Mouse (Mus musculus) brown adipose tissue, adult 24 weeks (tissue): ENCODE measurements around the gene Plppr3. TPM values are rescaled to one million over a fixed set of nuclear protein-coding genes. Genes with fewer than 3 reads are reported as not detected.

Experiments used
- H3K27ac ChIP-seq: fragments of 200-500 bp; replicated peaks from 2 replicates; pipeline ENCODE4 v1.5.1; 2012; ENCODE audit warnings: low read depth, mild to moderate bottlenecking, low read length
- H3K4me1 ChIP-seq: fragments of 200-500 bp; 2 replicates; pipeline ENCODE4 v1.6.1; 2012; ENCODE audit warnings: low read length, mixed read lengths; ENCODE audit not compliant: control insufficient read depth, insufficient read depth, insufficient read length
- H3K4me3 ChIP-seq: fragments of 200-500 bp; 2 replicates; pipeline ENCODE4 v1.5.1; 2012; ENCODE audit warnings: low read depth, mild to moderate bottlenecking, low read length, moderate library complexity; ENCODE audit not compliant: insufficient read depth
- polyA plus RNA-seq: library from polyadenylated mRNA; stranded (reverse); fragments of >200 nt; gene quantifications from 2 replicates; pipeline ENCODE4 v1.2.4, GENCODE M21; 2012; ENCODE audit not compliant: missing spikeins, insufficient read depth, insufficient read length

Gene Plppr3
- polyA plus RNA-seq, result 1.3 TPM in 1 of 2 replicates, not detected in the other

DNA sequence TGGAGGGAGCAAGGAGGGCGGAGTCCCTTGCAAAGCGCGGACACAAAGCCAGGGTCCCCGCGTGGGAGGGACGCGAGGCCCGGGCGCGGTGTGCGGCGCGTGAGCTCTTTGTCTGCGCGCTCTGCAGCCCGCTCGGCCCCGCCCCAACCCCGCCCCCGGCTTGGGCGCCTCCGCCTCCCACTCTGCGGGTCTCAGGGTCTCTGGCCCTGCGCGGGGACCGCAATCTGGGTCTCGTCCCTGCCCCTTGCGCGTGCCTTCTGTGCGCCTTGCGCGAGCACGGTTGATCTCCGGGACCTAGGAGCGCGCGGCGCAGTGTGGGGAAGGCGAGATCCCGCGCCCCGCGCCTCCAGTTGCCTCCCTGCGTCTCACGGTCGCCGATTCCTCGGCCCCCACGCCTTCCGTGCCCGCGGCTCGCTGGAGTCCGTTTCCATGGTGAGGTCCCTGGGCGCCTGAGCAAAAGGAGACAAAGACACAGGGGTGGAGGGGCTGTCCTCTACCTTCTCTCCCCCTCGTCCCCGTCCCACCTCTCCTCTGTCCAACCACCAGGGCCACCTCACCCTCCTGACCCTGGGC is at the start of gene Plppr3, which contains the start of gene Prtn3:
Gene Plppr3, minus strand, starts transcription at position 345 of the 573 bp plus-strand sequence.
Gene Prtn3, plus strand, starts transcription at position 187 of the 573 bp plus-strand sequence.
- H3K4me1 ChIP-seq, result peaks cover 3% of the 10 kb centered on the region; the same call in 1 of the 2 replicates
- H3K27ac ChIP-seq, result no peak within 1 kb of the TSS
- peak within 1 kb of the TSS; percentile 48 for H3K4me3 ChIP-seq

DNA sequence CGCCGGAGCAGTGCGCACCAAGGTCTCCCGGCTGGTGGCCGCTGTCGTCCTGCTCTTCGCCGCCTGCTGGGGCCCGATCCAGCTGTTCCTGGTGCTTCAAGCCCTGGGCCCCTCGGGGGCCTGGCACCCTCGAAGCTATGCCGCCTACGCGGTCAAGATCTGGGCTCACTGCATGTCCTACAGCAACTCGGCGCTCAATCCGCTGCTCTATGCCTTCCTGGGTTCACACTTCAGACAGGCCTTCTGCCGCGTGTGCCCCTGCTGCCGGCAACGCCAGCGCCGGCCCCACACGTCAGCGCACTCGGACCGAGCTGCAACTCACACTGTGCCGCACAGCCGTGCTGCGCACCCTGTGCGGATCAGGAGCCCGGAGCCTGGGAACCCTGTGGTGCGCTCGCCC is 47.1 kb upstream of the Plppr3 start:
- H3K4me1 ChIP-seq, result no peaks in the 10 kb centered on the region; the same call in 1 of the 2 replicates
- H3K27ac ChIP-seq, result no peak overlapping the region
- peak overlapping the region; percentile 41 for H3K4me3 ChIP-seq

DNA sequence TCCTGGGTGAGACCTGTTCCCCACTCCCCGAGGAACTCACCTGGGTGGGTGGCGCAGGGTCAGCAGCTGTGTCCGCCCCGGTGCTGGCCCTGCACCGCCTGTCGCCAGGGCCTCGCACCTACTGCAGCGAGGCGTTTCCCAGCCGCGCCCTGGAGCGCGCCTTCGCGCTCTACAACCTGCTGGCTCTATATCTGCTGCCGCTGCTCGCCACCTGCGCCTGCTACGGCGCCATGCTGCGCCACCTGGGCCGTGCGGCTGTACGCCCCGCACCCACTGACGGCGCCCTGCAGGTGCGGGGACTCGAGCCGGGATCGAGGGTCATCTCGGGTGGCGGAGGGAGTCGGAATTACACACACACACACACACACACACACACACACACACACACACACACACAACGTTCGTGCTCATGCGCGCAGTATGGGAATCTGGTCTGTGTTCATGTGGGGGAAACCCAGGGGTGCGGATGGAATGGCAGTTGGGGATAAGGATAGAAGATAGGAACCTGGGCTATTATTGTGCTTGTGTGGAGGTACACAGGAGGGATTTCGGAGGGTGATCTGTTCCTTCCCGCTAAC is 46.6 kb upstream of the Plppr3 start, which contains the start of gene R3hdm4:
Gene R3hdm4, minus strand, starts transcription at position 251 of the 578 bp plus-strand sequence.
- H3K27ac ChIP-seq, result no peak within 1 kb of the TSS
- H3K4me3 ChIP-seq, result peak within 1 kb of the TSS; percentile 41
- H3K4me1 ChIP-seq, result peaks cover 2% of the 10 kb centered on the region

DNA sequence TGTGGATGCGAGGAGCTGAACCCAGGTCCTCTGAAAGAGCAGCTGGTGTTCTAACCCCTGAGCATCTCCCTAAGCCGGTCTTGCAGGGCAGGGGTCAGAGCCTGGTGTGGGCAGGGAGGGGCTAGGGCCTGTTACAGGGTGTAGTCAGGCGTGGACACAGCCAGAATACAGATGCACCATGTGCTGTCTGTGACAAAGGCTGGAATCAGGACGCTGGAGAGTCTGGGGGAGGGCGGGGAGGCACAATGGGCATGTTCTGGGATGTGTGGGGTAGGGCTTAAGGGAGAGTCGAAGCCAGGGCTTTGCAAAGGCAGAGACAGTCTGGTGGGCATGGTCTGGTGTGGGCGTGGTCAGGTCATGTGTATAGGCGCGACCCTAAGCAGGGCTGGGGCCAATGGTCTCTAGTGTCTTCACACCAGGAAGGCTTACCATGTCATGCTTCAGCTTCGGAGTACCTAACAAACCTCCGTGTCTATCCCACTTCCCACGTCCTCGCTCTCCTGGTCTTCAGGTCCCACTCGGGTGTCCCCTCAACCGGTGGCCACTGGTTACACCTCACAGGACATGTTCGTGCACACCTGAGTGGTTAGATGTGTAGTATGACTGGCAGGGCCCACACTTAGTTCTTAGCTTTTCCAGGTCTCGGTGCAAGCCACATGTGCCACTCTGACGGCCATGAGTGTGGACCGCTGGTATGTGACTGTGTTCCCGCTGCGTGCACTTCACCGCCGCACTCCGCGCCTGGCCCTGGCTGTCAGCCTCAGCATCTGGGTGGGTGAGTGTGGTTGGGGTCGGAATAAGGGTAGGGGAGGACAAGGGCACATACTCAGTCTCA is 45.8 kb upstream of the Plppr3 start:
- no peak overlapping the region for H3K4me3 ChIP-seq
- peaks cover 9% of the 10 kb centered on the region for H3K4me1 ChIP-seq
- H3K27ac ChIP-seq, result no peak overlapping the region

DNA sequence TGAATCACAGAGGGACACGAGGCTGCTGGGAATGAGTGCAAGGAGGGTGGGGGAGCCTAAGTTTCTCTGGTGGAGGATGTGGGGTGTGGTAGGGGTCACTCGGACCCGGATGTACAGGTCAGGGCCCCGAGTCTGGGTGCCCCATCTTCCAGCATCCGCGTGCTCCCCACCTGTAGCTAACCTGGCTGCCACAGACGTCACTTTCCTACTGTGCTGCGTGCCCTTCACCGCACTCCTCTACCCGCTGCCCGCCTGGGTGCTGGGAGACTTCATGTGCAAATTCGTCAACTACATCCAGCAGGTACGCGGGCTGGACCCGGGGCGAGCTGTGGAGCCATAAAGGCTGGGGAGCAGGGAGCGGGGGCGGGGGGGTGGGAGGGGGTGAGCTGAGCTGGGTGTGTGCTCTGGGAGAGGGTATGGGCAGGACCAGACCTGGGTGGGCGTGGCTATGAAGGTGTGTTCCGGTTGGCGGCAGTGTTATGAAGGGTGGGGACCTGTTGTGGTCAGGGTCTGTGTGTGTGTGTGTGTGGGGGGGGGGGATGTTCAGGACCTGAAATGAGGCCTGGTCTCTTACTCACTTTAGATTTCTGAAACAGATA is 44.9 kb upstream of the Plppr3 start:
- Histone ChIP-seq H3K27ac (no peak overlapping the region), H3K4me3 (no peak overlapping the region)

DNA sequence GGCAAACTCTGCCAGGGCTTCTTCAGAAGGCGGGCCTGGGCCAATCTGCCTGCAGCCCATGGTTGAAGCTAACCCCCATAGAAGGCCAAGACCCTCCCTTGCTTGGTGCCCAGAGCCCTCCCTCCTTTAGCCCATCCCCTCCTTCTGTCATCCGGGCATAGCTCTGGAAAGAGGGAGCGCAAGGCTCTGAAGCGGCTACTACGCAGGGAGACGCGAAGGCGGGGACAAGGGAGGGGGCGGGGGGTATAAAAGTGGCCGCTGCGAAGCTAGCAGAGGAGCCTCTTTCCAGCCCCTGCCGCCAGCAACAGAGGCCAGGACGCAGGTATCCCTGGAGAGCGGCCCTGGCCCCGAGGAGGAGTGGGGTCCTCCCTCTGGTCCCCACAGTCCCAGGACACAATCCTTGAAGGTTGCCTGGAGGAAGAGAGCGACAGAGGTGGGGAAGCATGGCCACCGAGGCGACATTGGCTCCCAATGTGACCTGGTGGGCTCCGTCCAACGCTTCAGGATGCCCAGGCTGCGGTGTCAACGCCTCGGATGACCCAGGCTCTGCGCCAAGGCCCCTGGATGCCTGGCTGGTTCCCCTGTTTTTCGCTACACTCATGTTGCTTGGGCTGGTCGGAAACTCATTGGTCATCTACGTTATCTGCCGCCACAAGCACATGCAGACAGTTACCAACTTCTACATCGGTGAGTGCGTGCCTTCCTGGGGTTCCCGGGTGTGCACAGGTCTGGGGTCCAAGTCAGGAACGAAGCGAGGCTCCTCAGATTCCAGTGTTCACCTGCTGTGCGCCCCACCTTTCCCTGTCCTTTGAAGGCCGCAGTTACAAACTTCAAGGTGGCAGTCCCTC is 44.0 kb upstream of the Plppr3 start:
- peak overlapping the region; percentile 2; the same call in 1 of the 2 replicates for H3K4me3 ChIP-seq
- H3K27ac ChIP-seq, result no peak overlapping the region
- H3K4me1 ChIP-seq, result peaks cover 13% of the 10 kb centered on the region

More for the DNA sequence above, 44.9 kb upstream of the Plppr3 start:
- H3K4me1 ChIP-seq, result peaks cover 13% of the 10 kb centered on the region

DNA sequence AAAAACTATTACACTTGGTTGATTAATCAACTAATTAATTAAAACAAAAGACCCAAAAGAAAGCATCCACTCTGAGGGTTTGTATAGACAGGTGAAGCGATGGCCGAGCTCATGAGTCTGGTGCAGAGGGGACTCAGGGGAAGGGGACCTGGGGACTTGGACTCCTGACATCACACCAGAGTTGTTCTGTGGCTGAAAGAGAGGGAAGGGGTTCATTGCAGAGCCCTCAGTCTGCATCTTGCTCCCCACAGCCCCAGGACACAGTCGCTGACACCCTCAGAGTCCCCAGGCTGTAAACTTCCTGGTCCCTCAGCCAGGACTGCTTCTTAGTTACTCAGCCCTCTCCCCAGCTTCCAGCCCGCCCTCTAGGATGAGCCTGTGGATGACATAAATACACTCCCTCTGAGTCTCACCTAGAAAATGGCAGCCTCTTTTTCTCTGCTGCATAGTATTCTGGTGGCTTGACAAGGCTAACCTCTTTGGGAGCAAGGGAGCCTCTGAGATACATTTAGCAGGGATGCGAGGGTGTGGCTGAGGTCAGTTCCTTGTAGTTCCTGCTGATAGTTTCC is 43.2 kb upstream of the Plppr3 start:
- no peak overlapping the region for H3K4me3 ChIP-seq
- no peak overlapping the region for H3K27ac ChIP-seq
- peaks cover 13% of the 10 kb centered on the region for H3K4me1 ChIP-seq

DNA sequence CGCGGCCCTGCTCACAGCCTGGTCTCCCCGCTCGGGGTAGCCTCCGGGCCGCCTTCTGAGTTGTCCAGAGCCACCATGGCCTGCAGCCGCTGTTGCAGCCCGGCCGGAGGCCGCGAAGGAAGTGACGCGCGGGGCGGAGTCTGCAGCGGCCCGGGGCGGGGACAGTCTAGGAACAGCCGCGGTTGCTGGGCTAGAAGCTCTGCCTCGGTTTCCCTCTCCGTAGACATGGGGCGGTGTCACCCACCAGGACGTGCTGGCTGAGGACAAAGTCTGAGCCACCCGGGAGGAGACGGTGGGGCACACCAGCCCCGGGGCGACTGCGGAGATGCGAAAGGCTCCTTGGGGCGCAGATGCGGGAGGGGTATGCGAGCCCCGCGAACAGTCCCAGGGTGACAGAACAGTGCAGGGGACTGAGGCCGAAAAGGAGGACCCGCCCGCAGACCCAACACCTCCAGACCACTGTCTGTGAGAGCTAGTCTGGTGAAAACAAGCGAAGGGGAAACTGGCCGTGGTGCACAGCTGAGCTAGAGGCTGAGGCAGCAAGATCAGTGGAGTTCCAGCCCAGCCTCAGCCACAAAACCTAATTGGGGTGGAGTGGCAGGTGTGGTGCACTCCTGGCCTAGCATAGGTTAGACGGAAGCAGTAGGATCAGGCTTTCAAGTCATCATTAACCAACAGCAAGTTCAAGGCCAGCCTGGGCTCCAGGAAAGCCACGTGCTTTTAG is 42.5 kb upstream of the Plppr3 start, which contains the start of gene Kiss1r:
Gene Kiss1r, plus strand, starts transcription at position 164 of the 724 bp plus-strand sequence.
- Histone ChIP-seq H3K27ac (peak within 1 kb of the TSS; percentile 58), H3K4me1 (peaks cover 13% of the 10 kb centered on the region), H3K4me3 (peak within 1 kb of the TSS; percentile 88)

DNA sequence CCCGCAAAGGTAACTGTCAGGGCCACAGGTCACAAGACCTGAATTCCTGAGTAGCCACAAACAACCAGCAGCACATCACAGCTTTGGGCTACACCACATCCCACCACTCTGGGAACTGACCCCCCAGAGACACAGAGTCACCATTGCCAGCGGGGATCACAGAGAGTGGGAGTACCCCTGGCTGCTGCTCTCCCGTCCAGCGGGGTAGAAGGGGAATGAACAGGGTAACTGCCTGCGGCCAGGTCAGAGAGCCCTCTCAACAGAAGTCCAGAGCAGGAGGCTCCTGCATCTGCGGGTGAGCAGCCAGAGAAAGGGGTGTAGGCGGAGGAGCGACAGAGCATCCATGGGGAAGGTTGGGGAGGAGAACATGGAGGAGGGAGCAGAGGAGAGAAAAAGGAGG is 41.6 kb upstream of the Plppr3 start:
- peak overlapping the region; percentile 88 for H3K4me3 ChIP-seq
- peak overlapping the region; percentile 48; the same call in 1 of the 2 replicates for H3K27ac ChIP-seq
- peaks cover 13% of the 10 kb centered on the region for H3K4me1 ChIP-seq

DNA sequence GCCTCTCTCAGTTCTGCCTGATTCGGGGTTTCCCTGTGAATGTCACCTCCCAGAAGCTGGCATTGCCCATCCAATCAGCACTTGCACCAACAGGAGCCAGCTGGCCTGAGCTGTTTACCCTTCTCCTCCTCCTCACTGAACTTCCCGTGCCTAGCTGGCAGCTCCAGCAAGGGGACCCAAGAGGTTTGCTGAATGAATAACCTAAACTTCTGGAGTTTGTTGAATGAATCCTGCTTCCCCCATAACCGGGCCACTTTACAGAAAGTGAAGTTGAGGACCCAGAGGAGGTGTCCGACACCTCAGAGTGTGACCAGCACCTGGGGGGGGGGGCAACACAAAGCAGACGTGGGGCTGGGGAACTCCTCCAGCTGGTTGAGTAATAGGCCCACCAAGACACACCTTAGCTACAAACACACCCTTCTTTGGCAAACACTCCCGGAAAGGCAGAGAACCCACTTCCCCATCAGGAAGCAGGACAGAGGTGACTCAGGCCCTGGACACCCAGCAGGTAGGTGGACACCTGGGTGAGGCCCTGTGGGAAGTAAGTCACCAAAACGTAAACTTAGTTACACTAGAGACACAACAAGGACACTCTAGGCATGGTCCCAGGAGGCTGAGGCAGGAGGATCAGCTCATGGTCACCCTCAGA is 40.6 kb upstream of the Plppr3 start:
- peaks cover 13% of the 10 kb centered on the region for H3K4me1 ChIP-seq
- H3K4me3 ChIP-seq, result 0 out of 2 replicates have a peak overlapping the region, but pooled peaks have one; percentile 8
- no peak overlapping the region for H3K27ac ChIP-seq

DNA sequence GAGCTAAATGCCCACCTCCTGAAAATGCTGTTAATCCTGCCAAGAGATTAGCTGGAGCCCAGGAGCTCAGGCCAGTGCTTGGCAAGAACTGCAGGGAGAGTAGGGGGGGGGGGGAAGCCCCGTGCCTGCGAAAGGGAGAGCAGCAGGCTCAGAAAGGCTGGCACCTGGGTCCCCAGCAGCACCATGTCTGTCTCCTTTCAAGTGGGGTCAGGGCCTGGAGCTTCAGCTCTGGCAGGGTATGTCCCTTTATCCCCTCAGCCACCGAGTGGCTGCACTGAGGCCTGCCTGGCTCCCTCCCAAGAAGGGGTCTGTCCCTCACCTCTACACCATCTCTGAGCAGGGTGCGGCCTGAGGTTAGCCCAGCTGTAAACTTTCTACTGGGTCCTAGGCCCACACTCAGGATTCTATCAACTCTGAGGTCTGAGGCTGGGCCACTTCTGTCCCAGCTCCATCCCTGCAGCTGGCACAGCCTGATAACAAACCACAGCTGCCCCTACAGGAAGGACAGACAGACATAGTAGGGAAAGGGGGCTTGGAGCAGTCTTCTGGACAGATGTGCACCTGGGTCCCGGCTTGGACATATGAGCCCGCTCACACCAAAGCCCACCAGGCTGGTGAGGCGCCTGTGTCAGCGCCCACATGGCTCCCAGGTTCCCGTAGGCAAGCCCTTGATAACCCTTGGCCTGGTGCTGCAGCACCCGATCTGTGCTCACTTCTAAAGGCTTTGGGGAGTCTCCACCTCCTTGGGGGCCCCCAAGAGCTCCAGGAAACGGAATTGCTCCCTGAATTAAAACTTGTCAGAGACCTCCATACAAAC is 39.9 kb upstream of the Plppr3 start:
- H3K4me3 ChIP-seq, result no peak overlapping the region
- H3K27ac ChIP-seq, result no peak overlapping the region
- H3K4me1 ChIP-seq, result peaks cover 13% of the 10 kb centered on the region

DNA sequence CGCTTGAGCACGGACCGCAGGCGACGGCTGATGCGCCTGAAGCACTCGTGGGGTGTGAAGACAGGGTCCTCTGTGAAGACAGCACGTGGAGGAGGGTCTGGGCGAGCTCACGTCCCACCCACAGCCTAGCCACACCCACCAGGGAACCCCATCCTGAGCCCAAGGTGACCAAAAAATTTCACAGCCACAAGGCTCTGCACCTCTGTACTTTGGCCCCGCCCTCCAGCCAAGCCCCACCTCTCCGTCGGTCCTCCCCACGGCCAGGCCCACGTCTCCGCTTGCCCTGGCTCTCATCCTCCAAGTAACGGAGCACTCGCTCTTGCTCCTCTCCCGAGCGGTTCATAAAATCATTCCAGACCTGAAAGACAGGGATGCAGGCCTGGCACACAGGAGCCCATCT is 38.0 kb upstream of the Plppr3 start:
- Histone ChIP-seq H3K4me1 (peaks cover 13% of the 10 kb centered on the region), H3K4me3 (no peak overlapping the region), H3K27ac (no peak overlapping the region)
